Mouse (Mus musculus): Measurements from ENCODE around the gene Chrne. TPM values are rescaled to one million over a fixed set of nuclear protein-coding genes. Genes with fewer than 3 reads are reported as not detected.

Gene Chrne
- polyA plus RNA-seq, 1 experiment from 2014 or later, result not detected

GRCm38 (mm10) chr11:70656964-70657363 is 37.9 kb upstream of the Chrne start, which contains the start of gene Eno3:
Gene Eno3, plus strand, starts transcription at chr11:70657202.
- peak within 1 kb of the TSS; percentile 46 for H3K9ac ChIP-seq
- H3K27ac ChIP-seq, result peak within 1 kb of the TSS; percentile 99
- H3K9me3 ChIP-seq, result no peaks in the 10 kb centered on the region
- peaks cover 55% of the 10 kb centered on the region for H3K4me1 ChIP-seq
- no peaks in the 10 kb centered on the region for H3K27me3 ChIP-seq
- ATAC-seq (ENCODE audit: insufficient number of reproducible peaks, low FRiP score, low TSS enrichment, low read depth), result no peak
- WGBS, result 17% methylated on average over 3 of the region's 3 CpGs
- H3K4me3 ChIP-seq, result peak within 1 kb of the TSS; percentile 100
- H3K36me3 ChIP-seq, result peaks cover 31% of the 10 kb centered on the region
- H3K4me2 ChIP-seq, result peak within 1 kb of the TSS; percentile 89

DNA sequence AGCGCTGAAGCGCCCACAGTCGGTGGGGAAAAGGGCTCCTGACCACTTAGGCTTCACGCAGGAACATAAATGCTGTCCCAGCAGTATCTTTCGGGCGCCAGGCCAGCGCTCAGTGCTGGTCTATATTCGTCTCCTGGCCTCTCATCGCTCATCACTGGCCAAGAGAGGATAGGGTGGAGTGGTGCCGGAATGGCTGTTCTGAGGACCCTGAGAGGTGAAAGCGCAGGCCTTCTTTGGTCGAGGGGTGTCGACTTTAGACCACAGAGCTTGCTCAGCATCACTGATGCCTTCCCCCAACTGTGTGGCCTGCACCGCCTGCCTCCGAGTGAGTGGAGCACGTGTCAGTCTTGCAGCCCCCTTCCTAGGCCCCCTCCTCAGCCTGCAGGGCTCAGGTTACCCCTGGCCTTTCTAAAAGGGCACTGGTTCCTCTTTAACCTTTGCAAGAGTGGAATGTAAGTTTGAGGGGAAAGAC is 37.5 kb upstream of the Chrne start:
- Histone ChIP-seq H3K36me3 (peaks cover 30% of the 10 kb centered on the region), H3K4me3 (peak overlapping the region; percentile 100), H3K27ac (peak overlapping the region; percentile 99), H3K9me3 (no peaks in the 10 kb centered on the region), H3K4me1 (peaks cover 59% of the 10 kb centered on the region), H3K4me2 (peak overlapping the region; percentile 89), H3K9ac (peak overlapping the region; percentile 46; the same call in 1 of the 2 replicates), H3K27me3 (no peaks in the 10 kb centered on the region)
- ATAC-seq (ENCODE audit: insufficient number of reproducible peaks, low FRiP score, low TSS enrichment, low read depth), result 0 out of 2 replicates have a peak, but pooled peaks have one; percentile 12
- WGBS, result 5% methylated on average over 16 of the region's 16 CpGs

DNA sequence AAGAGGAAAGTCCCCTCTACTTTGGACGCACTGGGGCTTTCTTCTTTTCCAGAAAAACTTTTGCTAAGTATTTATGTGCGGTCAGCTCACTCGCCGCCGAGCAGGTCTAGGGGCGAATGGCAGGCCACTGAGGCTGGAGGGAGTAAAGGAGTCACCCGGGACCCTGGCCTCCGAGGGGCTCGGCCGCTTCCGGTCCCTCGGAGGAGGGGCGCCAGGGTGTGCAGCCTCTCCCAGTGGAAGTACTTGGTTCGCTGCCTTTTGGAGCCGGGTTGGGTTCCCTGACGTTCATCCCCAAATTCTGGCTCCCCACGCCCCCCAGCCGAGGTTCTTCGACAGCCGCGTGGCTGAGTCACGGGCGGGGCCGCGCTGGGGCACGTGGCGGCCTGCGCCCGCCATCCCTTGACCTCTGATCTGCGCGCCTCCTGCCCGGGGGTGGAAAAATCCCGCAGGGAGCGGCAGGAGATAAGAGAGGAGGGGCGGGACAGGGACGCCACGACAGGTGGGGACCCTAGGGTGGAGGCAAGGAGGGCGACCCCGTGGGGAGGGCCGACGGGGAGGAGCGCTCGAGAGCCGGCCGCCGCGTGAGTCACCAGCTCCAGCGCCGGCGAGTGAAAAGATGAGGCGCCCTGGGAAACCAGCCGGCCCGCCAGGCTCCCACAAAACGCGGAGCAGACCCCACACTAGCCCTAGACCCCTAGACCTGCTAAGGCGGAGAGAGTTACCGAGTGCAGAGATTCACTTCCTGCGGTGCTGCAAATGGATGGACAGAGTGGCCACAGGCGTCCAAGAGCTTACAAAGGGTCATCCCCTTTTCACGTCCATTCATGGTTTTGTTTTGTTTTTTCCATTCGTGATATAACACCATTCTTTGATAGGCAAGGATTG is 36.8 kb upstream of the Chrne start:
- peak overlapping the region; percentile 46 for H3K9ac ChIP-seq
- ATAC-seq (ENCODE audit: insufficient number of reproducible peaks, low FRiP score, low TSS enrichment, low read depth), result 0 out of 2 replicates have a peak, but pooled peaks have one; percentile 13
- peak overlapping the region; percentile 99 for H3K27ac ChIP-seq
- H3K4me2 ChIP-seq, result peak overlapping the region; percentile 89
- no peaks in the 10 kb centered on the region for H3K27me3 ChIP-seq
- H3K9me3 ChIP-seq, result no peaks in the 10 kb centered on the region
- WGBS, result under 1% methylated on average over 61 of the region's 61 CpGs
- peak overlapping the region; percentile 100 for H3K4me3 ChIP-seq
- peaks cover 31% of the 10 kb centered on the region for H3K36me3 ChIP-seq
- H3K4me1 ChIP-seq, result peaks cover 66% of the 10 kb centered on the region

GRCm38 (mm10) chr11:70654923-70655570 is 36.0 kb upstream of the Chrne start:
- peaks cover 71% of the 10 kb centered on the region for H3K4me1 ChIP-seq
- peak overlapping the region; percentile 99 for H3K27ac ChIP-seq
- H3K4me2 ChIP-seq, result peak overlapping the region; percentile 89
- 0% methylated on average over 48 of the region's 48 CpGs for WGBS
- H3K36me3 ChIP-seq, result peaks cover 33% of the 10 kb centered on the region
- no peaks in the 10 kb centered on the region for H3K27me3 ChIP-seq
- H3K9ac ChIP-seq, result peak overlapping the region; percentile 46
- H3K9me3 ChIP-seq, result no peaks in the 10 kb centered on the region
- H3K4me3 ChIP-seq, result peak overlapping the region; percentile 100
- peak; percentile 76 for ATAC-seq (ENCODE audit: insufficient number of reproducible peaks, low FRiP score, low TSS enrichment, low read depth)

GRCm38 (mm10) chr11:70654198-70654922 is 35.3 kb upstream of the Chrne start, which contains the start of gene Pfn1:
Gene Pfn1, minus strand, starts transcription at chr11:70654644.
- Histone ChIP-seq H3K9me3 (no peaks in the 10 kb centered on the region), H3K4me1 (peaks cover 76% of the 10 kb centered on the region), H3K9ac (peak within 1 kb of the TSS; percentile 98), H3K4me2 (peak within 1 kb of the TSS; percentile 89), H3K36me3 (peaks cover 33% of the 10 kb centered on the region), H3K27me3 (no peaks in the 10 kb centered on the region), H3K27ac (peak within 1 kb of the TSS; percentile 99), H3K4me3 (peak within 1 kb of the TSS; percentile 100)
- peak; percentile 30; the same call in 1 of the 2 replicates for ATAC-seq (ENCODE audit: insufficient number of reproducible peaks, low FRiP score, low TSS enrichment, low read depth)
- WGBS, result 0% methylated on average over 52 of the region's 61 CpGs

- ATAC-seq (ENCODE audit: insufficient number of reproducible peaks, low FRiP score, low TSS enrichment, low read depth), result no peak
- Histone ChIP-seq H3K4me2 (peak overlapping the region; percentile 89), H3K27me3 (no peaks in the 10 kb centered on the region), H3K9me3 (no peaks in the 10 kb centered on the region), H3K9ac (peak overlapping the region; percentile 98), H3K36me3 (peaks cover 40% of the 10 kb centered on the region), H3K4me1 (peaks cover 77% of the 10 kb centered on the region), H3K27ac (peak overlapping the region; percentile 99), H3K4me3 (peak overlapping the region; percentile 100)
- WGBS, result under 1% methylated on average over 61 of the region's 63 CpGs
These were observed 34.6 kb upstream of the Chrne start for GRCm38 (mm10) chr11:70653345-70654197.

GRCm38 (mm10) chr11:70652884-70653344 is 33.9 kb upstream of the Chrne start:
- no peak for ATAC-seq (ENCODE audit: insufficient number of reproducible peaks, low FRiP score, low TSS enrichment, low read depth)
- Histone ChIP-seq H3K9ac (peak overlapping the region; percentile 98), H3K4me1 (peaks cover 78% of the 10 kb centered on the region), H3K4me3 (peak overlapping the region; percentile 100), H3K4me2 (peak overlapping the region; percentile 89), H3K27me3 (no peaks in the 10 kb centered on the region), H3K27ac (peak overlapping the region; percentile 99), H3K9me3 (no peaks in the 10 kb centered on the region), H3K36me3 (peaks cover 43% of the 10 kb centered on the region)
- WGBS, result 41% methylated on average over 6 of the region's 6 CpGs

GRCm38 (mm10) chr11:70652029-70652883 is 33.2 kb upstream of the Chrne start:
- no peaks in the 10 kb centered on the region for H3K27me3 ChIP-seq
- peaks cover 43% of the 10 kb centered on the region for H3K36me3 ChIP-seq
- H3K9me3 ChIP-seq, result no peaks in the 10 kb centered on the region
- WGBS, result 43% methylated on average over 12 of the region's 12 CpGs
- H3K4me2 ChIP-seq, result peak overlapping the region; percentile 89
- H3K9ac ChIP-seq, result 0 out of 2 replicates have a peak overlapping the region, but pooled peaks have one; percentile 18
- H3K4me1 ChIP-seq, result peaks cover 74% of the 10 kb centered on the region
- peak overlapping the region; percentile 100 for H3K4me3 ChIP-seq
- no peak for ATAC-seq (ENCODE audit: insufficient number of reproducible peaks, low FRiP score, low TSS enrichment, low read depth)
- H3K27ac ChIP-seq, result peak overlapping the region; percentile 99

- no peak overlapping the region for H3K4me2 ChIP-seq
- 56% methylated on average over 2 of the region's 2 CpGs for WGBS
These were observed 32.4 kb upstream of the Chrne start for GRCm38 (mm10) chr11:70651391-70651790.

More at GRCm38 (mm10) chr11:70651391-70651790, 32.4 kb upstream of the Chrne start:
- Histone ChIP-seq H3K4me3 (0 out of 2 replicates have a peak overlapping the region, but pooled peaks have one; percentile 1), H3K27me3 (no peaks in the 10 kb centered on the region), H3K27ac (no peak overlapping the region), H3K36me3 (peaks cover 43% of the 10 kb centered on the region), H3K4me1 (peaks cover 67% of the 10 kb centered on the region), H3K9ac (no peak overlapping the region), H3K9me3 (no peaks in the 10 kb centered on the region)
- no peak for ATAC-seq (ENCODE audit: insufficient number of reproducible peaks, low FRiP score, low TSS enrichment, low read depth)

Data from limb, embryonic 15.5 days (tissue).